Mouse (Mus musculus): ENCODE measurements around the gene Actr6.

The Actr6 gene

GRCm38 (mm10) chr10:89745666-89746020, 13.5 kb upstream of the Actr6 start:
- Histone ChIP-seq H3K36me3 (ENCODE audit: control insufficient read depth, insufficient read depth, low read length, poor library complexity, severe bottlenecking) (no peaks in the 10 kb centered on the region), H3K27me3 (ENCODE audit: control insufficient read depth, insufficient read depth, low read length, poor library complexity, severe bottlenecking) (no peaks in the 10 kb centered on the region)
- peak; percentile 41 for DNase-seq (ENCODE audit: low read depth, low spot score)

- Histone ChIP-seq H3K27me3 (ENCODE audit: control insufficient read depth, insufficient read depth, low read length, poor library complexity, severe bottlenecking) (no peaks in the 10 kb centered on the region), H3K36me3 (ENCODE audit: control insufficient read depth, insufficient read depth, low read length, poor library complexity, severe bottlenecking) (no peaks in the 10 kb centered on the region)
- peak; percentile 92 for DNase-seq (ENCODE audit: low read depth, low spot score)
Observed at GRCm38 (mm10) chr10:89744871-89745665, 13.0 kb upstream of the Actr6 start, which contains the start of gene Uhrf1bp1l. TSS of gene Uhrf1bp1l (plus strand) at chr10:89744991.

GRCm38 (mm10) chr10:89744341-89744740, 12.2 kb upstream of the Actr6 start:
- Histone ChIP-seq H3K36me3 (ENCODE audit: control insufficient read depth, insufficient read depth, low read length, poor library complexity, severe bottlenecking) (no peaks in the 10 kb centered on the region), H3K27me3 (ENCODE audit: control insufficient read depth, insufficient read depth, low read length, poor library complexity, severe bottlenecking) (no peaks in the 10 kb centered on the region)
- no peak for DNase-seq (ENCODE audit: low read depth, low spot score)

- DNase-seq (ENCODE audit: low read depth, low spot score) = no peak
- H3K36me3 ChIP-seq (ENCODE audit: control insufficient read depth, insufficient read depth, low read length, poor library complexity, severe bottlenecking) = no peaks in the 10 kb centered on the region
- no peaks in the 10 kb centered on the region for H3K27me3 ChIP-seq (ENCODE audit: control insufficient read depth, insufficient read depth, low read length, poor library complexity, severe bottlenecking)
Observed at GRCm38 (mm10) chr10:89743266-89743665, 11.2 kb upstream of the Actr6 start.

GRCm38 (mm10) chr10:89740995-89741394, 8.9 kb upstream of the Actr6 start:
- peak; percentile 66 for DNase-seq (ENCODE audit: low read depth, low spot score)
- Histone ChIP-seq H3K36me3 (ENCODE audit: control insufficient read depth, insufficient read depth, low read length, poor library complexity, severe bottlenecking) (no peaks in the 10 kb centered on the region), H3K27me3 (ENCODE audit: control insufficient read depth, insufficient read depth, low read length, poor library complexity, severe bottlenecking) (no peaks in the 10 kb centered on the region; the same call in 1 of the 2 replicates)

- Histone ChIP-seq H3K27me3 (ENCODE audit: control insufficient read depth, insufficient read depth, low read length, poor library complexity, severe bottlenecking) (no peaks in the 10 kb centered on the region; the same call in 1 of the 2 replicates), H3K36me3 (ENCODE audit: control insufficient read depth, insufficient read depth, low read length, poor library complexity, severe bottlenecking) (no peaks in the 10 kb centered on the region)
- DNase-seq (ENCODE audit: low read depth, low spot score) = no peak
Observed at GRCm38 (mm10) chr10:89739703-89740102, 7.6 kb upstream of the Actr6 start.

GRCm38 (mm10) chr10:89738395-89738794, 6.3 kb upstream of the Actr6 start:
- no peak for DNase-seq (ENCODE audit: low read depth, low spot score)
- H3K36me3 ChIP-seq (ENCODE audit: control insufficient read depth, insufficient read depth, low read length, poor library complexity, severe bottlenecking) = no peaks in the 10 kb centered on the region
- no peaks in the 10 kb centered on the region; the same call in 1 of the 2 replicates for H3K27me3 ChIP-seq (ENCODE audit: control insufficient read depth, insufficient read depth, low read length, poor library complexity, severe bottlenecking)

- DNase-seq (ENCODE audit: low read depth, low spot score) = no peak
- no peaks in the 10 kb centered on the region for H3K36me3 ChIP-seq (ENCODE audit: control insufficient read depth, insufficient read depth, low read length, poor library complexity, severe bottlenecking)
Observed at GRCm38 (mm10) chr10:89737887-89738286, 5.8 kb upstream of the Actr6 start.

GRCm38 (mm10) chr10:89737092-89737491, 5.0 kb upstream of the Actr6 start:
- Histone ChIP-seq H3K27me3 (ENCODE audit: control insufficient read depth, insufficient read depth, low read length, poor library complexity, severe bottlenecking) (no peaks in the 10 kb centered on the region; the same call in 1 of the 2 replicates), H3K36me3 (ENCODE audit: control insufficient read depth, insufficient read depth, low read length, poor library complexity, severe bottlenecking) (no peaks in the 10 kb centered on the region)

More at GRCm38 (mm10) chr10:89737887-89738286, 5.8 kb upstream of the Actr6 start:
- no peaks in the 10 kb centered on the region; the same call in 1 of the 2 replicates for H3K27me3 ChIP-seq (ENCODE audit: control insufficient read depth, insufficient read depth, low read length, poor library complexity, severe bottlenecking)

GRCm38 (mm10) chr10:89731341-89731740, 754 bp downstream of the Actr6 start:
- Histone ChIP-seq H3K27me3 (ENCODE audit: control insufficient read depth, insufficient read depth, low read length, poor library complexity, severe bottlenecking) (no peaks in the 10 kb centered on the region), H3K36me3 (ENCODE audit: control insufficient read depth, insufficient read depth, low read length, poor library complexity, severe bottlenecking) (peaks cover 2% of the 10 kb centered on the region; the same call in 1 of the 2 replicates)
- DNase-seq (ENCODE audit: low read depth, low spot score) = no peak

More at GRCm38 (mm10) chr10:89737092-89737491, 5.0 kb upstream of the Actr6 start:
- no peak for DNase-seq (ENCODE audit: low read depth, low spot score)

GRCm38 (mm10) chr10:89730386-89730785, 1.7 kb downstream of the Actr6 start:
- Histone ChIP-seq H3K27me3 (ENCODE audit: control insufficient read depth, insufficient read depth, low read length, poor library complexity, severe bottlenecking) (no peaks in the 10 kb centered on the region), H3K36me3 (ENCODE audit: control insufficient read depth, insufficient read depth, low read length, poor library complexity, severe bottlenecking) (peaks cover 2% of the 10 kb centered on the region)
- no peak for DNase-seq (ENCODE audit: low read depth, low spot score)

GRCm38 (mm10) chr10:89722247-89723195, 9.6 kb downstream of the Actr6 start:
- Histone ChIP-seq H3K36me3 (ENCODE audit: control insufficient read depth, insufficient read depth, low read length, poor library complexity, severe bottlenecking) (peaks cover 9% of the 10 kb centered on the region), H3K27me3 (ENCODE audit: control insufficient read depth, insufficient read depth, low read length, poor library complexity, severe bottlenecking) (no peaks in the 10 kb centered on the region)
- DNase-seq (ENCODE audit: low read depth, low spot score) = no peak

- Histone ChIP-seq H3K36me3 (ENCODE audit: control insufficient read depth, insufficient read depth, low read length, poor library complexity, severe bottlenecking) (peaks cover 12% of the 10 kb centered on the region), H3K27me3 (ENCODE audit: control insufficient read depth, insufficient read depth, low read length, poor library complexity, severe bottlenecking) (no peaks in the 10 kb centered on the region)
- DNase-seq (ENCODE audit: low read depth, low spot score) = no peak
Observed at GRCm38 (mm10) chr10:89720796-89721195, 11.3 kb downstream of the Actr6 start.

GRCm38 (mm10) chr10:89720252-89720651, 11.8 kb downstream of the Actr6 start:
- H3K27me3 ChIP-seq (ENCODE audit: control insufficient read depth, insufficient read depth, low read length, poor library complexity, severe bottlenecking) = no peaks in the 10 kb centered on the region
- H3K36me3 ChIP-seq (ENCODE audit: control insufficient read depth, insufficient read depth, low read length, poor library complexity, severe bottlenecking) = peaks cover 12% of the 10 kb centered on the region
- no peak for DNase-seq (ENCODE audit: low read depth, low spot score)

- no peaks in the 10 kb centered on the region for H3K27me3 ChIP-seq (ENCODE audit: control insufficient read depth, insufficient read depth, low read length, poor library complexity, severe bottlenecking)
- H3K36me3 ChIP-seq (ENCODE audit: control insufficient read depth, insufficient read depth, low read length, poor library complexity, severe bottlenecking) = peaks cover 16% of the 10 kb centered on the region; the same call in 1 of the 2 replicates
- DNase-seq (ENCODE audit: low read depth, low spot score) = no peak
Observed at GRCm38 (mm10) chr10:89714910-89715309, 17.2 kb downstream of the Actr6 start.
